Mouse (Mus musculus) lung, embryonic 14.5 days (tissue): ENCODE data around the gene Tpd52l1. TPM values are rescaled to one million over a fixed set of nuclear protein-coding genes. Genes with fewer than 3 reads are reported as not detected.
"Not testable (repeated sequence)": the region's sequence is repeated elsewhere in the genome, so short reads cannot be mapped to it uniquely, and the experiment has no call there.

Experiments used
- ATAC-seq: fragments of 200-750 bp; cut with Nextera tagmentation; 2 replicates; pipeline ENCODE4 v1.8.0; 2017; ENCODE audit warnings: mild to moderate bottlenecking, moderate TSS enrichment, moderate library complexity; ENCODE audit not compliant: insufficient read depth
- DNase-seq: peaks from one replicate; pipeline ENCODE4 v3.0.0-alpha.2; 2015
- H3K27ac ChIP-seq: fragments of 300-500 bp; sonication (generic); 2 replicates; pipeline ENCODE4 v1.5.1; 2014; ENCODE audit warnings: low read depth, mild to moderate bottlenecking, moderate library complexity
- H3K27me3 ChIP-seq: fragments of 300-500 bp; sonication (generic); 2 replicates; pipeline ENCODE4 v1.6.1; 2014; ENCODE audit warnings: low read length, control low read depth; ENCODE audit not compliant: insufficient read depth
- H3K36me3 ChIP-seq: fragments of 300-500 bp; sonication (generic); 2 replicates; pipeline ENCODE4 v1.6.1; 2014; ENCODE audit warnings: control low read depth; ENCODE audit not compliant: insufficient read depth
- H3K4me1 ChIP-seq: fragments of 300-500 bp; sonication (generic); 2 replicates; pipeline ENCODE4 v1.6.1; 2014; ENCODE audit warnings: antibody characterized with exemption, control low read depth; ENCODE audit not compliant: insufficient read depth
- H3K4me2 ChIP-seq: fragments of 300-500 bp; sonication (generic); 2 replicates; pipeline ENCODE4 v1.6.1; 2014; ENCODE audit warnings: mild to moderate bottlenecking
- H3K4me3 ChIP-seq: fragments of 300-500 bp; sonication (generic); 2 replicates; pipeline ENCODE4 v1.5.1; 2014; ENCODE audit warnings: low read depth, low read length
- H3K9ac ChIP-seq: fragments of 300-500 bp; sonication (generic); 2 replicates; pipeline ENCODE4 v1.6.1; 2014
- H3K9me3 ChIP-seq: fragments of 300-500 bp; sonication (generic); 2 replicates; pipeline ENCODE4 v1.6.1; 2016; ENCODE audit warnings: low read depth, low read length, control low read depth
- CTCF ChIP-seq: IDR thresholded peaks from 2 replicates; pipeline ENCODE4 v1.5.1; 2016; ENCODE audit warnings: antibody characterized with exemption, low read depth
- WGBS: fragments of 180-500 bp; shearing (Covaris S2); extraction: QIAGEN DNeasy Blood & Tissue Kit; methylation state at CpG from one replicate; pipeline ENCODE4 v1.1.7; 2014; 5-methylcytosine and 5-hydroxymethylcytosine counted together
- polyA plus RNA-seq: library from polyadenylated mRNA; unstranded; fragments of >200 nt; fragmentation: Nextera tagmentation; extraction: Ambion mirVana; gene quantifications from 2 replicates; pipeline ENCODE4 v1.2.1, GENCODE M21; 2014

The Tpd52l1 gene
- polyA plus RNA-seq, 1 experiment from 2014 or later = 27.7 TPM

GRCm38 (mm10) chr10:31447083-31447482 lies 1.3 kb upstream of the Tpd52l1 start:
- no peak overlapping the region for H3K4me2 ChIP-seq
- H3K27me3 ChIP-seq = no peaks in the 10 kb centered on the region
- H3K9me3 ChIP-seq = no peaks in the 10 kb centered on the region
- WGBS = 19% methylated on average over 1 of the region's 1 CpGs
- H3K4me1 ChIP-seq = no peaks in the 10 kb centered on the region
- no peak overlapping the region for H3K27ac ChIP-seq
- ATAC-seq (no peak), DNase-seq (peak; percentile 9)
- no peaks in the 10 kb centered on the region for H3K36me3 ChIP-seq
- no peak for TF ChIP-seq CTCF
- H3K9ac ChIP-seq = no peak overlapping the region
- H3K4me3 ChIP-seq = no peak overlapping the region

- H3K4me1 ChIP-seq = no peaks in the 10 kb centered on the region
- no peak for DNase-seq
- no peak overlapping the region for H3K9ac ChIP-seq
- no peak for ATAC-seq
- no peak overlapping the region for H3K4me3 ChIP-seq
- no peaks in the 10 kb centered on the region for H3K36me3 ChIP-seq
- 76% methylated on average over 7 of the region's 7 CpGs for WGBS
- no peak overlapping the region for H3K4me2 ChIP-seq
- TF ChIP-seq CTCF = no peak
- no peaks in the 10 kb centered on the region for H3K9me3 ChIP-seq
- H3K27ac ChIP-seq = no peak overlapping the region
- H3K27me3 ChIP-seq = no peaks in the 10 kb centered on the region
Measured at GRCm38 (mm10) chr10:31444206-31444605, 1.6 kb downstream of the Tpd52l1 start.

- Histone ChIP-seq H3K4me1 (no peaks in the 10 kb centered on the region), H3K9me3 (no peaks in the 10 kb centered on the region), H3K4me3 (no peak overlapping the region), H3K27ac (no peak overlapping the region), H3K36me3 (no peaks in the 10 kb centered on the region), H3K27me3 (no peaks in the 10 kb centered on the region), H3K4me2 (no peak overlapping the region), H3K9ac (no peak overlapping the region)
- no peak for TF ChIP-seq CTCF
- no peak for DNase-seq
- no peak for ATAC-seq
Measured at GRCm38 (mm10) chr10:31441491-31441890, 4.3 kb downstream of the Tpd52l1 start.

DNA sequence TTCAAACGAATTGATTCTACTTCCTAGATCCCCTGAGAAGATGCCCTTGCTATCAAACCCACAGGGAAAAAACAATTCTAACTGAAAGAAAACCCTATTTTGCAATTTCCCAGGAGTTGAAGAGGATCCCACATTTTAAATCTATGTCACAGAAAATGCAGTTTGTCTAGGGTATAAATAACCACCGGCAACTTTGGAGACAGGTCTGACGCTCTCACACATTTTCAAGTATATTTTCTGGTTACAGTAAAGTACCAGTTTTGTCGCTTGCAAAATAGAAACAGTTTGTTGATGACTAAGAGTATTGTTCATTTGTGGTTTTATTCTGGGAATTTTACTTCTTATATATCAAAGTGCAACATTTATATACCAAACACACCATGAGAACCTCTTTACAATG lies 9.7 kb downstream of the Tpd52l1 start:
- H3K27ac ChIP-seq = no peak overlapping the region
- WGBS = 77% methylated on average over 4 of the region's 4 CpGs
- H3K27me3 ChIP-seq = no peaks in the 10 kb centered on the region
- H3K4me3 ChIP-seq = no peak overlapping the region
- no peak overlapping the region for H3K9ac ChIP-seq
- no peak overlapping the region for H3K4me2 ChIP-seq
- DNase-seq (no peak), ATAC-seq (no peak)
- H3K36me3 ChIP-seq = no peaks in the 10 kb centered on the region
- H3K4me1 ChIP-seq = no peaks in the 10 kb centered on the region
- no peaks in the 10 kb centered on the region for H3K9me3 ChIP-seq
- TF ChIP-seq CTCF = no peak

DNA sequence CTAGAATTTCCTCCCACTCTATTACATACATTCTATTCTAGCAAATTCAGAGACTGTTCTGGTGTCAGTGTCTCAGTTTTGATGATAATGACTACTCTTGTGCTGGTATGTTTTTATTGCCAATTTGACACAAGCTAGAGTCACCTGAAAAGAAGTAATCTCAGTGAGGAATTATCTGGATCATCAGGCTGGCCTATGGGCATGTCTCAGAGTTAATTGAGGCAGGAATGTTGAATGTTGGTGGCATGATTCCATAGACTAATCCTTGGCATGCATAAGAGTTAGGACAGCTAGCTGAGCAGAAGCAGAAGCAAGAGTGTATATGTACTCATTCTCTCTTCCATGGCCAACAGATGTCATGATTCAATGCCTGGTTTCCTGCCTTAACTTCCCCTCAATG lies 27.8 kb downstream of the Tpd52l1 start:
- Histone ChIP-seq H3K27ac (no peak overlapping the region), H3K27me3 (no peaks in the 10 kb centered on the region), H3K4me3 (no peak overlapping the region), H3K36me3 (no peaks in the 10 kb centered on the region), H3K4me1 (no peaks in the 10 kb centered on the region), H3K4me2 (no peak overlapping the region), H3K9me3 (no peaks in the 10 kb centered on the region), H3K9ac (no peak overlapping the region)
- DNase-seq (no peak), ATAC-seq (no peak)
- no peak for TF ChIP-seq CTCF

DNA sequence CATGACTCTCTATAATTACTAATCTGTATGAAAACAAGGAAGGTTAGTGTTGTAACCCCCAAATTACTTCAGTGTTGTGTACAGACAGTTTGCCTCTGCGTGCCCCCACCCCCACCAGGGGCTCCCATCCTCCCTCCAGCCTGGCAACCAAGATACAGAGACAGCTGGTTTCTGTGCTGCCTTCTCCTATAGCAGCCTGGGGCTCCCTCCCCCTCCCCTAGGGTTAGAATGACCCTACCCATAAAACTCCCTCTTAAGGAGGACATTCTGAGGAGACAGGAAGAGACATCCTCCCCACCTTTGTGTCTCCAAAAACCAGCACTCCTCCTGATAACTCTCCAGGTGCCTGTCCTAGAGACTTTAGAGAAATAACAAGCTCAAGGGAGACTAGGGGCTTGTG lies 52.8 kb downstream of the Tpd52l1 start:
- no peak for ATAC-seq
- no peak overlapping the region for H3K9ac ChIP-seq
- TF ChIP-seq CTCF = no peak
- no peaks in the 10 kb centered on the region for H3K4me1 ChIP-seq
- WGBS = 33% methylated on average over 1 of the region's 1 CpGs
- H3K4me2 ChIP-seq = no peak overlapping the region
- no peaks in the 10 kb centered on the region for H3K27me3 ChIP-seq
- H3K4me3 ChIP-seq = no peak overlapping the region
- no peaks in the 10 kb centered on the region for H3K9me3 ChIP-seq
- no peak for DNase-seq
- H3K27ac ChIP-seq = no peak overlapping the region
- H3K36me3 ChIP-seq = no peaks in the 10 kb centered on the region

- Histone ChIP-seq H3K27ac (no peak overlapping the region), H3K4me2 (no peak overlapping the region), H3K27me3 (no peaks in the 10 kb centered on the region), H3K9ac (no peak overlapping the region), H3K4me3 (no peak overlapping the region), H3K4me1 (no peaks in the 10 kb centered on the region), H3K9me3 (no peaks in the 10 kb centered on the region), H3K36me3 (no peaks in the 10 kb centered on the region)
- WGBS = 73% methylated on average over 4 of the region's 4 CpGs
- no peak for DNase-seq
- ATAC-seq = no peak
- no peak for TF ChIP-seq CTCF
Measured at GRCm38 (mm10) chr10:31390777-31391395, 54.9 kb downstream of the Tpd52l1 start.

GRCm38 (mm10) chr10:31388566-31388965 lies 57.2 kb downstream of the Tpd52l1 start:
- DNase-seq, H3K9me3 ChIP-seq, H3K4me3 ChIP-seq, H3K27me3 ChIP-seq, H3K4me2 ChIP-seq, H3K9ac ChIP-seq, H3K36me3 ChIP-seq, ATAC-seq, H3K27ac ChIP-seq, H3K4me1 ChIP-seq: not testable (repeated sequence)
- 93% methylated on average over 1 of the region's 1 CpGs for WGBS
